Mouse (Mus musculus): ENCODE measurements around the gene Smurf2. TPM values are rescaled to one million over a fixed set of nuclear protein-coding genes. Genes with fewer than 3 reads are reported as not detected.
"Not testable (repeated sequence)": the region's sequence is repeated elsewhere in the genome, so short reads cannot be mapped to it uniquely, and the experiment has no call there.

The Smurf2 gene
- total RNA-seq, 2 experiments from 2014 or later = 30.4 to 33.4 TPM

DNA sequence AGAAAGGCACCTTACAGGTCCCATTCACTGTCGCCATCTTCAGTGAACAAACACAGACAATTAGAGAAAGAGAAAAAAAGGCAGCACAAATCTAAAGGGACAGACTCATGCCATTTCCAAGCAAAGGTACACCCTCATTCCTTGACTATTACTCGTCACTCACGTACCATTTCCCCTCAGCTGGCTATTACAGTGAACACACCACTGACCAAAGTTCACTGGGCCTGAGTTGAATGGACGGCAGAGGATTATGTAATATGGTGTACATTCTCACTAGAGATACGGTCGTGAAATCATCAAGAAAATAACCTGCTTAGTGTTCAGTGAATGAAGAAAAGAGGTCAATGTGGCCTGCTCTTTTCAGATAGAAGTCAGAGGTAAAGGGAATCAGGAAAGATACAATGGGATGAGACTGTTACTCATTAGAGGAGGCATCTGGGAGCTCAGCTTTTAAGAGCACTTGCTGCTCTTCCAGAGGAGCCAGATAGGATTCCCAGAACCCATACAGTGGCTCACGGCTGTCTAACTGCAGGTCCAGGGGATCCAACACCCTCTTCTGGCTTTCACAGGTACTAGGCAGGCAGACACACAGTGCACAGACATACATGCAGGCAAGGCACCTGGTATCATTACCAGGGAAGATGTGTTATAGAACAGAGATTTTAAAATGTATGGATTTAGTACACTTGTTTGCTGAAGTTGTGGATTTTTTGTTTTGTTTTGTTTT lies 107.9 kb downstream of the Smurf2 start:
- DNase-seq = no peak

DNA sequence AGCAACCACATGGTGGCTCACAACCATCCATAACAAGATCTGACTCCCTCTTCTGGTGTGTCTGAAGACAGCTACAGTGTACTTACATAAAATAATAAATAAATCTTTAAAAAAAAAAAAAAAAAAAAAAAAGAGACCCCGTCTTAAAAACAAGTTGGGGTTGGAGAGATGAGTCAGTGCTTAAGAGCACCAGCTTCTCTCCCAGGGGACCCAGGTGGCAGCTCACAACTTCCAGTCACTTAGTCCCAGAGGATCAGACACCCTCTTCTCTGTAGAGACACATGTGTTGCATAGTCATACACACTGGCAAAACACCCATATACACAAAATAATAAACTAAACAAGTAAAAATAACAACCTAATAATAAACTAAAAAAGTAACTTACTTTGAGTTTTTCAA lies 113.1 kb downstream of the Smurf2 start:
- DNase-seq = not testable (repeated sequence)

DNA sequence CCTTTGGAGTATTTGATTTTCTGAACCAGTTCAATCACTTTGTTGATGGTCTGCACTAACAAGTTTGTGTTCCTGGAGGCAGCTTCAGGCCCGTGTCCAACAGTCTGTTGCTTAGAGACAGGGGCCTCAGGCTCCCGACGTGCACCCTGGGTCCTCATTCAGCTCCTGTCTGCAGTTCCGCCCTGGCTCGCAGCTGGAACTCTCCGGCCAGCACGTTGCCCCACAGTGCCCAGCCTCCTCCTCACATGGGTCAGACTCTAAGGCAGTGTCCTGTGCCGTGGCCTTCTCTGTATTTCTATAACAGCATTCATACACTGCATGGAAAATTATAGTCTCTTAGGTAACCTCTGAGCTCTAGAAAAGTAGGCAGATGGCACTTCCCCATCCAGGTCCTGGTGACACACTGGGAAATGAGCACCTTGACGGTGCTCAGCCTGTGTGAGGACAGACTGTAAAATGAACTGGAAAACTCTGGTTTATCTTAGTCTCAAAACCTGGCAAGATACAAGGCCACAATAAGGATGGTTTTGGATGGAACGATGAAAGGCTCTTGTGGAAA lies 118.4 kb downstream of the Smurf2 start:
- DNase-seq = peak in 1 of 2 experiments; percentile 48

DNA sequence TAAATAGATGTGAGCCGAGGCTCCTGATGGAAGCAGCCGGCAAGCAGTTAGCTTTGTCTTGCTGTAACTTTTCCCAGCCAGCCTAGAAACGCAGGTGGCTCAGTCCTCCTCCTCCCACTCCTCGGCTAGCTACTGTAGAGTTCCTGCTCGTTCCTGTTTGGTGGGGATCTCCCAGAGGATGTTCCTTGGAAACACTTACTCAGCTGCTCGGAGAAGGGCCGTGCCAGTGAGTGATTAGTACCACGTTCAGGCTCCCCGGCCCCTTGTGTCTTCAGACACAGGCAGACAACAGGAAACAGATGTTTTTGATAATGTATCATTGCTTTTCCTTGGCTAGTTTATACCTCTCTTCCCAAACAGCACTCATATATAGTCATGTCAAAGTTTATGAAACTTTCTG lies 124.8 kb downstream of the Smurf2 start:
- DNase-seq = no peak

DNA sequence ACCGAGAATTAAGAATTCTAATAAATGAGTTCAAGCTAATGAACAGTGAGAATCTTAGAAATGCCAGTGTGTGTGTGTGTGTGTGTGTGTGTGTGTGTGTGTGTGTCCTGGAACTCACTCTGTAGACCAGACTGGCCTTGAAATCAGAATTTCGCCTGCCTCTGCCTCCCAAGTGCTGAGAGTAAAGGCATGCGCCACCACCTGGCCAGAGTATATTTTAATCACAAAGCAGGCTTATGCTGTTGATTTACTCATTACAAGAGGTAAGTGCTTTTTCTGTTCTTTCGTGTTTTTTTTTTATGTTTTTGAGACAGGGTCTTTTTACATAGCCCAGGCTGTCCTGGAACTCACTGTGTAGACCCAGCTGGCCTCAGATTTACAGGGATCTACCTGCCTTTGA lies 126.7 kb downstream of the Smurf2 start:
- no peak for DNase-seq

DNA sequence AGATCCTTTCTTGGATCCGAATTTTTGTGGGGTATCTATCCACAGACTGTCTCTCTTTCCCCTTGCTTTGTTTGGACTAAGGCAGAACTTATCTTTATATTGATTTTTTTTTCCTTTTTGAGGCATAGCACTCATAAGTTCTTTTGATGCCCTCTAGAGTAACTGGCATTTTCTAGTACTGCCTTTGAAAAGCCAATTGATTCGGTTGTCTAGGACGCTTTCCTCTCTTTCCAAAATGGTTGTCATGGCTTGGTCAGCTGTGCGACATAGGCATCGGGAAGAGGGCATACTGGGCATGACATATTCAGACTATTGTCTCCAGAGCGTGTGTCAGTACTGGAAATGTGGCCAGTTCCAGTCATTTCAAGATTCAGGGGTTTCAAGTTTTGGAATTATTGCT lies 130.9 kb downstream of the Smurf2 start:
- no peak for DNase-seq

DNA sequence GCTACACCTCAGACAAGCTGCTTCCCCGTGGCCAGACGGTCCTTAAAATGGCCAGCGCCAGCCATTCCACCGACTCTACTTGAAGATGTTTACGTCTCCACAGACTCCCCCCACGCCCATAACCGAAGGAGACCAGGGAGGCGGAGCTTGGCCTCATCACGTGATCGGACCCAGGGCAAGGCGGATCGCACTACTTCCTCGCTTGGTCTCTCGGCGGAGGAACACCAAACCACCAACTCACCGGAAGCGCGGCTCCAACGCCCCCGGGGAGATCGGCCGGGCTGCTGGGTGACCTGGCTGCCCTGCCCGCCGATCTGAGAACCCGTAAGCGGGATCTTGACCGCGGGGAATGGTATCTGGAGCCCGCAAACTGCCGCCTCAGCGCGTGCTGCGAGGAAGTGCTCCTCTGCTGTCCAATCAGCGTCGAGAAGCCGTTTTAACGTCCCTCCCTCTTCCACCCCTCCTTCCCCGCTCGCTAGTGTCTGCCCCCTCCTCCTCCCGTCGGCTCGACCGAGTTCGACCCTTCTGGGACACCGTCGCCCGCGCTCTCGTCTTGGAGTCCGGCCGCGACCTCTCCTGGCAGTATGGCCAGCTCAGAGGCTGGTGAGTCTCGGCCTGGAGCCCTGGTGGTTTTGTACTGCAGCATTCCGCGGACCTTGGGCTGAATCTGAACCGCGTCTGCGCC lies 131.6 kb downstream of the Smurf2 start, which contains the start of the genes Ddx5 and Cep95:
Gene Ddx5 (minus strand): TSS at position 411 of the 685 bp plus-strand sequence.
Gene Cep95 (plus strand): TSS at position 478 of the 685 bp plus-strand sequence.
- DNase-seq = peak; percentile 93 to 97

DNA sequence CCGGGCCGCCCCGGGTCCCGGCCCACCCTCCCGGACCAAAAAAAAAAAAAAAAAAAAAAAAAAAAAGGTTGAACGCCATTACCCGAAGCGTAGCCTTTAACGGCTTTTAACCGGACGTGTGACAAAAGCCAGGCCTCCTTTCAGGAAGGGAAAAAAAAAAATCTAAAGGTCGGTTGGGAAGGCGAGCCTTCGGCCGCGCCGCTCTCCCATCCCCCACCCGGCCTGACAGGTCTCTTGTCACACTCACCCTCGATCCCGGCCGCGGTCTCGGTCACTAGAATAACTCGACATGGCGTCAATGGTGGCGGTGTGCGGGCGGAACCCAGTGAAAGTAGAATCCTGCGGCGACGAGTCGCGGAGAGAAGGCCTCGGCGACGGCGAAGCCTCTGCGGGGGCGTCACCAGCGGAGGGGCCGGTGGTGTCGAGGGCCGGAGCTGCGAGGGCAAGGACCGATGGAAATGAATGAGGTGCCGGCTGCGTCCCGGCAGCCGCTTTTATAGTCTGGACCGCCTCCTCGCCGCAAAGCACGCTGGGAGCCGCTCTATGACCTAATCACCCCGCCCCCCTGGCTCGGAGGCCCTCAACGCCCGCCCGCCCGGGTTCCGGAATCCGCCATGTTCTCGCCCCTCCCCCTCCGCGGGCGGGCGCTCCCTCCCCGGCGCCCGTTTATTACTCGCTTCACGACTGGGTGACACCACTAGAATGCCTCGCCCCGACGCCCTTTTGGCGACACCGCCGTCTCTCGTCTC lies 132.3 kb downstream of the Smurf2 start:
- peak; percentile 97 to 99 for DNase-seq

DNA sequence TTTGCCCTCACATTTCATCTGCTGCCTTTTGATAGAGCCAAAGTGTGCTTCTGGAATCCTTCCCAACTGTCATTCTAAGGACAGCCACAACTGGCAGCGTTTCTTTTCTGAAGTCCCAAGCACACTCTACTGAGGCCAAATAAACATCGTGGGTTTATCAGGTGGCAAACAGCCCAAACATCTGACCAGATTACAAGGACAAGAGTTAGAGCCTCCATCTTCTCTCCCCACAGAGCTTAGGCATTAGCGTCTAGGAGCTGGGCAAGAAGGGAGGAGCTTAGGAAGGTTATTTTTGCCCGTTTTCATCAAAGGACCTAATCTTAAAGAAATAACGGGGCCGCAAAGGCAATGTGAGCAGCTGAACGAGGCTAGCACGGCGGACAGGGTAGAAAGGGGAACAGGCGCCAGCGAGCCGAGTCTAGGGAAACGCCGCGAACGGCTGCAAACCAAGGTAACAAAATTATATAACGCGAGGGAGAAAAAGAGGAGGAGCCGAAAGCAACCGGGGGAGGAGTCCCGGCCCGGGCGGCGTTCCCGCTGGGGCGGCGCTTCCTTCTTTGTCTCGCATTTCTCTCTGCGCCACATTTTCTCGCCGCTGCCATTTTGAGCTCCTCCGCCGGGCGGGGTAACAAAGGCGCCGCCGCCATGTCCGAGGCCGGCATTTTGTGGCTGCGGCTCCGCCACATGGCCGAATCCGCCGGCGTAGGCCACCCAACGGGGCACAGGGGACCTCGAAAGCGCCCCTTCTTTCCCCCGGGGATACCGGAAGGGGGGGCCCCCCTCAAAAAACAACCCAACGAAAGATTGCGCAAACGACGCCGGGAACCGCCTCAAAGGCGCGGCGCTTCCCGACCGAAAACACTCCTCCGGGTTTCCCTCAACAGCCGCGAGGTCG lies 133.1 kb downstream of the Smurf2 start:
- DNase-seq = peak; percentile 88 to 89

DNA sequence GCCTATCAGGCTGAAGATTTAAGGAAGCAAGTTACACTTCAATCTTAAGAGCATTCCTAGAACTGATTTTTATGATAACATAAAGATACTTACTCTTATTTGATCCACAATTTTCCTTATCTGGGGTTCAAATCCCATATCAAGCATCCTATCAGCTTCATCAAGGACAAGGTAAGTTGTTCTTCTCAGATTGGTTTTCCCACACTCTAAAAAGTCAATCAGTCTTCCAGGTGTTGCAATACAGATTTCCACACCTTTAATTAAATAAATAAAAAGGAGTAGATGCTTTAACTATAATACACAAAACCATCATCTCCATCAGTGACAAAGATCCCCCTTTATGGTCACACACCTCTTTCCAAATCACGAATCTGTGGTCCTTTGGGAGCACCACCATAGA lies 135.5 kb downstream of the Smurf2 start:
- no peak for DNase-seq

DNA sequence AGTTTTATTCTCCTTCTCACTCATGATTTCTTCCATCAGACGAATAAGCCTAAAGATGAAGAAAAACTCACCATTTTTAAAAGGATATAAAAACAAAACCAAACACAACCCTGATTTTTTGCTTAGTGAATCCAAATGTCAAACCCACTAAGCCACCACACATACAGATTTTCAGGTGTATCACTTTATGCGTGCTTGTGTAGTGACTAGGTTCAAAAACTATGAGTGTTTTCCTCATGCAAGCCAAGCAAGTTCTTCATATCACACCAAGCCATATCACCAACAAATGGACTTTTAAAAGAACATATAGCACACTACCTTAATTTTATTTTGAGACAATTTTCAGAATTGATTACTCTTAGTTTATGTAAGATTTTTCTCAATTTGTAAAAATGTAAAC lies 136.0 kb downstream of the Smurf2 start:
- no peak for DNase-seq

DNA sequence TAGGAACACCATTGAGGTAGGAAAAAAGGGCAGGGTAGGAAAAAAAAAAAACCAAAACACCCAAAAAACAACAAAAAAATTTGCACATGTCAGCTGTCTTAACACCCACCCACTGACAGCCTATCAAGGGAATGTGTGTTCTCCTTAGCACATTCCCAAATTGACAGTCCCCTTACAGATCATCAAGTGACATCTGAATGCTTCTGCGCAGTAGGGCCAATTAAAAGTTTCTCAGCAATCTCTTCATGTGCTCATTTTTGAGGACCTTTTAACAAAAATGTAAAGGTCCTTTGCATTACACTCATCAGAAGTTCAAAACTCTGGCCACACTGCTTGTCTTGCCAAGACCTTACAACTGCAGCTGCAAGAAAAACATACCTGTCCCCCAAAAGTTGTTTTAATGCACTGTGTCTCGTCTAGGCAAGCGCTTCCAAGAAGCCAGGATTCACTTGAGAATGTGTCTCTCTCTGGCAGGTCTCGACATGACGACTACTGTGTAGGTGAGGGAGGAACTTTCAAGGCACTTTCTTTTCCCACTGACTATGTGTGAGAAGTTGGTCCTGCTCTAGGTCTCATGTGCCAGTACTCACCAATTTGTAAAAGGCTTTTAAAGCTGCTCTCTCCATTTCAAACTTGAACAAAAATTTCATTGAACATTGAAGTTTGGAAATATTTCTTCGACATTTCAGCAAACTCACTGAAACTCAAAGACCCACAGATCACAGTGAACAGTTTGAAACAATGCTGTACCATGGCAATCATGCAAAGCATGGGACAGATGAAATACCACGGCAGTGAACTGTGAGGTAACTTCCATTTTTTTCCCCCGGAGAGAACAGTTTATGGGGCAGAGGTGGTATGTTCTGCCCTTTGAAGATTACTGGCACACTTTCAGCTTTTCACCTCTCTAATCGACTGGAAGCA lies 137.4 kb downstream of the Smurf2 start:
- no peak for DNase-seq

DNA sequence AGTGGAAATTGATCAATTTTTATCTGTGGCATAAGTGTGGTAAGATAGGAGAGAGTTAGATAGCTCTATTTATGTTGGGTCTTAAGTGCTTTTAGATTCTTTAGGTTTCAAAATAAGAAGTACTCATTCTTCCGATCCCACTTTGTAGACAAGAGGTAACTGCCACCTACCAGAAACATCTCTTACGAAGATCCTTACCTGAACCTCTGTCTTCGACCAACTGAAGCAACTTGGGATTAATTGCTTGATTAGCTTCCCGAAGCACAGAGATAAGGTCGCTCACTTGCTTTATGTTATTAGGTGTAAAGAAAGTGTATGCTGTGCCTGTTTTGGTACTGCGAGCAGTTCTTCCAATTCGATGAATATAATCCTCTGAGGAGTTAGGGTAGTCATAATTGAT lies 138.2 kb downstream of the Smurf2 start:
- DNase-seq = not testable (repeated sequence)

DNA sequence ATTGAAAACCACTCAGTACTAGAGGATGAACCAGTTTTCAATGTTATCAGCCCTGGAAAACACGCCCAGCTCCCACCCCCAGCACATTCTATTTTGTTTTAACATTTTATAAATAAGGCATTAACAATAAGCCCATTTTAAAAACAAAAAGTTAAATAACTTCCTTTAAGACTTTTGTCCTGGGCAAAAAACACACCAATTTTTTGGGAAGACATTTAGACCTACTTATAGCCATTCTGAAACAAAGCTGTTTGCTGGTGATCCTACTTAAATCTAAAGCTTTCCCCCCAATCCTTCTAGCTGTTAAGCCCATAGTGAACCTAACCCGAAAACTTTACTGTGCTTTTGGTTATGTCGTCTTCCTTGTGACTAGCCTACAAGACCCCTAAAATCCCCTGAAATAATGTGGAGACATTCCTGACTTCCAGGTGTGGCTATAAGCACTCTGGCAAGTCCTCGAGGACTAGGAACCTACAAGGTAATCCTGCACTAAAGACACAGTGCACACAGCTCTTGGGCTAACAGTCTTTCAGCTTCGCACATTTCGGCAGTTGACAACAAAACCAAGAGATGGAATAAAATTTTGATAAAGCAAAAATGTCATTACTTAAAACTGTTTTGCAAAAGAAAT lies 139.8 kb downstream of the Smurf2 start:
- no peak for DNase-seq

DNA sequence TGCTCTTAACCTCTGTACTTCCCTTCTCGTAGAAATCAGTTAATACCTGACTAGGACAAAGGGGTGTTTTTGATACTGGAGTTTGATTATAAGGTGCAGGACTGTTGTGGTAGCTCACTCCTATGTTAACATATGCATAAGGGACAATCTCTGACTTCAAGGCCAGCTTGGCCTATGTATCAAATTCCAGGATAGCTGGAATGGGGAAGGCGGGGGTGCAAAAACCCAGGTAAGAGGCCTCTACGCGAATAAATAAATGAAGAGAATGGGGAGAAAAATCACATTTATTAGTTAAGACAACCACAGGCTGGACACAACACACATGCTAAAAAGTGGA lies 140.5 kb downstream of the Smurf2 start:
- no peak for DNase-seq

DNA sequence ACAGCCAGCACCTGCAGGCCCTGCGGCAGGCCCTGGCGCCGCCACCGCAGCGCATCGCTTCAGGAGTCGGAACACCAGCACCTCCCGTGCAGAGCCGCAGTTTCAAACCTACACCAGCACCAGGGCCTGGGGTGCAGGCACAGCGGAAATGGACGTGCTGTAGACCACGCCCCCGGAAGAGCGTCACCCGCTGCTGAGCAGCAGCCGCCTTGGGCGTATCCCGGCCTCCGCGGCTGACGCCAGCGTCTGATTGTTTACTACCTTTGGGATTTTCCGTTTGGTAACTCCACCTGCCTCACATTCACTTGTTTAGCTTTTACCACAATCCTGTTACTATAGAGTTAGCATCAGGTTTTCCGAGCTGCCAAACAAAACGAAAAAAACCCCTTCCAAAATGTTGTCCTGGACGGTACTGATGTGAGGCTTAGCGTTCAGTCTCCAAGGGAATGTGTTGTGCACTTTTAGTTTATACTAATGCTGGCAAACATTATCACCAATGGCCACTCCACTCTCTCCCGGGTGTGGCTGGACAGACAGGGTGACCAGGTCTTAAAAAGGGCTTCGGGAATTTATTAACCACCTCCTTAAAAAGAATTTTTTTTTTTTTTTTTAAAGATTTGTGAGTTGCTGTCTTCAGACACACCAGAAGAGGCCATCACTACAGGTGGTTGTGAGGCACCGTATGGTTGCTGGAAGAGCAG lies 141.0 kb downstream of the Smurf2 start, which contains the start of gene Polg2:
Gene Polg2 (minus strand): TSS at position 150 of the 701 bp plus-strand sequence.
- DNase-seq = peak; percentile 92

DNA sequence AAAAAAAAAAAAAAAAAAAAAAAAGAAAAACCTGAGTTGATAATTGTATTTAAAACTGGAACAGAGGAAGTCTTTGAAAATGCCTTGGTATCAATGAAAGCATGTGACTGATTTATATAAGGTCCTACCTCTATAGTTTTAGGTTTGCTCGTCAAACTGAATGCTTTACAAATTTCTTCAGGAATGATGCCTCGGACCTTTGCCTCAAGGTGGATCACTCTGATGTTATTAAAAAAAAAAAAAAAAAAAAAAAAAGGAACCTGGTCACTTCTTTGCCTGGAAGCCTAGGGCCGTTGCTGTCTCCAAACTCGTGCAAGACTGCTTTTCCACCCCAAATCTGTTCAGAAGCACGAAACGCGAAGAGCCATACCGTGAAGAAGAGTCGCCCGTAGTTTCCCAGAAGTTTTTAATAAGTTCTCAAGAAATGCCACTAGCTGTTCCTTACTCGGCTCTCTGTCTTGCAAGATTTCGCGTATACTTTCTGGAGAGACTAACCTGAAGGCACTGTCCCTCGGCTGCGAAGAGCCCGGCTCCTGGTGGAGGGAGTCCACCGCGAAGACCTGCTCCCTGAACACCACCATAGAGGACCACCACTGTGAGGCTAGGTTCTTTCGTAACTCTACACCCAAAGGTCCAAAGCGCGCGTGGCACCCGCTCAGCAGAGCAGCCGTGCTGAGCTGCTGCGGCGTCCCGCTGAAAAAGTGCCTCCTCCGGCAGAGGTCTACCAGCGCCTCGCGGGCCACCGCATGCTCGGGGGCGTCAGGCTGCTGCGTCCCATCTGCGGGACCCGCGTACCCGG lies 141.7 kb downstream of the Smurf2 start:
- DNase-seq = no peak

DNA sequence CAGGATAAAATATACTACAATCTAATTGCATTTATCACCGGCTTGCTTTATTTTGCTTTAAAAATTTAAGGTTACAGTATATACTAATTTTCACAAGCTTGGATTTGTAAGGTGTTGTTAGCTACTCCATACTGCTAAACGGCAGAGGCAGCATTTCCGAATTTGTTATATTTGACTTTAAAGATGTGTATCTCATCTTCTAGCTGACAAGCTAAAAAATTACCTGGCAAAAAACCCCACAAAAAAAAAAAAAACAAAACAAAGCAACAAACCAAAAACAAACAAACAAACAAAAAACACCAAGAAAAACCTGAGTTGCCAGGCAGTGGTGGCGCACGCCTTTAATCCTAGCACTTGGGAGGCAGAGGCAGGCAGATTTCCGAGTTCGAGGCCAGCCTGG lies 142.4 kb downstream of the Smurf2 start:
- no peak for DNase-seq

DNA sequence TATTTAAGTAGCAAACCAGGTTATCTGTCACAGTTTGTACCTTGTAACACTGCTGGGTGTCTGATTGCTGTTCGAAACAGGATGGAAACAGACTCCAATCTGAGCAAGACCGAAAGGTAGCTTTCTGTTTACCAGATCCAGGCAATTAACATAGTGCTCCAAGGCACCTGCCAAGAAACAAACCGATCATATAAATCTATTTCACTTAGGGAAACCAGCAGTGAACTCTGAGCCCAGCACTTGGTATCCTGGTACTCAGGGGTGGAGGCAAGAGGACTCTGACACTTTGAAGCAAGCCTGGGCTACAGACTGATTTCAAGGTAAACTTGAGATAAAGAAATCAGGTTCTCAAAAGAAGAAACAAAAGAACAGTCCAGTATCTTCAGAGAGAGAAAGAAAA lies 143.1 kb downstream of the Smurf2 start:
- DNase-seq = no peak

Data from layer of hippocampus, postnatal 36 days (tissue).